Mouse (Mus musculus): ENCODE data around the gene Olfr1132.
"Not testable (repeated sequence)": the region's sequence is repeated elsewhere in the genome, so short reads cannot be mapped to it uniquely, and the experiment has no call there.

Gene Olfr1132

DNA sequence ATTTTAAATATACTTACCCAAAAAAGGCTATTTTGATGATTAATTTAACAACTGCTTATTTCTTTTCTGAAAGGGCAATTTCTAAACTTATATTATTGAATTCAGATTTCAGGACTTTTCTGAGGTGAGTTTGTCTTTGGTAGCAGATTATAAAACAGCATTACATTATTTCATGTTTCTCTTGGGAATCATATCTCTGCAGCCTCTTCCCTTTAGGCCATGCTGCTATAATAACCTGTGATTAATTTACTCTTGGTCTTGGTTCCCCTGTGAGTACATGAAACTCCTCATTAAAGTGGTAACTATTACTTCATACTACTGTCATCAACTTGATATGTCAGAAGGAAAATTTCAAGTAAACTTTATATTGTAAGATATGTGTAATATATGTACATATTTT is at the start of gene Olfr1132:
Gene Olfr1132, minus strand, starts transcription at position 101 of the 400 bp plus-strand sequence.
- DNase-seq (ENCODE audit: low spot score in 2 of 2): no peak

DNA sequence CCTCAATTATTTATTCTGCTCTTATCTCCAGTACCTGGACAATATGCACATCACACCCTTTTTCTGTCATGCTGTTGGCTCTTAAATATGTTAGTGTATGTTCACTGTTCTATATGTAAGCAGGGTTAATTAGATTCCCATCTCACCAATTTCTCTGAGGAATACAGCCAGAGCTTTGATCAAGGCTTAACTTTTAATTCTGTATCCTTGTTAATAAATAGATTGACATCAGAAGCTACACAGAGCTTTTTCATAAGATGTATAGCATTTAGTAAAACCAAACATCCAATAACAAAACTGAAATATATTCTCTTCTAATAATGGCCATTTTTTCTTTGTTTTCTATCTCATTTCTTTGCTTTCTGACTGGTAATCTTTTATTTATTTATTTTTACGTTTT is 36.2 kb upstream of the Olfr1132 start, which contains the start of gene Olfr1135:
Gene Olfr1135, minus strand, starts transcription at position 101 of the 400 bp plus-strand sequence.
- no peak for DNase-seq (ENCODE audit: low spot score in 2 of 2)

DNA sequence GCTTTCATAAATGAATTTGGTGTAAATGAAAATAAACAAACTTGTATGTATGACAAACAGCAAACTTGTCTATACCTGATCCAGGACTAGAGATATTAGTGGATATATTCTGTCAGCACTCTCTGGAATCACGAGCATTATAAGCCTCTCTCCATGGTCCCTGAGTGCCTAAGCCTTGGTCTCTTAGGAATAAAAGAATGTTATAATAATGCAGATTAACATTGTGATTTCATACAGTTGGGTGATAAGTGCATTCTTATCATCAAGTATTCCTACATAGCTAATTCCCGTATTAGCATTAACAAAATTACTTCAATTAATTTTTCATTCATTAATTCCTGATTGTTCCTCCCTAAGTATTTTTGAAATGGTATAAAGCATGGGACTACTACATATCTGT is 21.0 kb upstream of the Olfr1132 start, which contains the start of gene Olfr1134:
Gene Olfr1134, minus strand, starts transcription at position 101 of the 400 bp plus-strand sequence.
- no peak for DNase-seq (ENCODE audit: low spot score in 2 of 2)

DNA sequence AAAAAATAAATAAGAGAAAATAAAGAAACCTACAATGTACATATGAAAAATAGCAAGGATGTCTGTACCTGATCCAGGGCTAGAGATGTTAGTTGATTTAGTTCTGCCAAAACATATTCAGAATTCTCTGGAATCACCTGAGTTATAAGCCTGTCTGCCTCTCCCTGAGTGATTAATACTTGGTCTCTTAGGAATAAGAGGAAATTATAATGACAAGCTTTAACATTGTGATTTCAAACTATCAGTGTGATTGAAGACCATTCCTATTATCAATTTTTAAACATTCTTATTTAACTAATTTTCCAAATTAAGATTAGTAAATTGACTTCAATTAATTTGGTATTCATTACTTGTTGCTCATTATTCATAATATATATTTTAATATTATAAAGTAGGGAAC is 9.9 kb upstream of the Olfr1132 start, which contains the start of gene Olfr1133:
Gene Olfr1133, minus strand, starts transcription at position 101 of the 400 bp plus-strand sequence.
- DNase-seq (ENCODE audit: low spot score in 2 of 2): no peak

DNA sequence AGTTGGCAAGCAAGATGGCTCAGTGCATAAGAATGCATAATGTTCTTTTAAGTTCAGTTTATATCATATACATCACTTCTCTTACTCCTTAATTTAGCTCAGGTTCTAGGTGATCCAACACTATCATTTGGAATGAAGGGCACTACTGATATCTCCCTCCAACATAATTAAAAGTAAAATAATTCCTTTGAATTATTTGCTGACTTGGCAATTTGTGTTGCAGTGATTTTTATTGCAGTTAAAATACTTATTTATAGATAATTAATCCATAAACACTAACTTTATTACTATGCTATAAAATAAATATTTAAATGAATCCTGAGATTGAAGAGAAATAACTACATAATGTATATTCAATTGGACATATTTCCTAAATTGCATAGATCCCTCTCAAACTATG is 5.1 kb upstream of the Olfr1132 start:
- no peak for DNase-seq (ENCODE audit: low spot score in 2 of 2)

DNA sequence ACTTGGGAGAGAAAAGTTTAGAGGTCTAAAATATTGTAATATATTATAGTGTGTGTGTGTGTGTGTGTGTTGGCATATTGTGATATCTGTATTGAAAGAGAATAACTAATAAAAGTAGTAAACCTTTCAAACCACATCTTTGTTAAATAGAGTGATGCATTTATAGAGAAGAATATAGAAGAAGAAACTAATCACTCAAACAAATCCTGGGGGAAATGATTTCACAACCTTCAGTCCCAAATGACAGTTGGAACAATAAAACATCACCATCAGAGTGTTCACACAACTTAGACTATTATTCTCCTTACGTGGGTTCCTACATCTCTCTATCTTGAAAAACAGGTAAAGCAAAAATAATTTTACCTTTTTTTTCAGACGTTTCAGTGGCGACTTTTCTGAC is 10.5 kb downstream of the Olfr1132 start, which contains the start of gene Olfr1131:
Gene Olfr1131, plus strand, starts transcription at position 301 of the 400 bp plus-strand sequence.
- no peak for DNase-seq (ENCODE audit: low spot score in 2 of 2)

DNA sequence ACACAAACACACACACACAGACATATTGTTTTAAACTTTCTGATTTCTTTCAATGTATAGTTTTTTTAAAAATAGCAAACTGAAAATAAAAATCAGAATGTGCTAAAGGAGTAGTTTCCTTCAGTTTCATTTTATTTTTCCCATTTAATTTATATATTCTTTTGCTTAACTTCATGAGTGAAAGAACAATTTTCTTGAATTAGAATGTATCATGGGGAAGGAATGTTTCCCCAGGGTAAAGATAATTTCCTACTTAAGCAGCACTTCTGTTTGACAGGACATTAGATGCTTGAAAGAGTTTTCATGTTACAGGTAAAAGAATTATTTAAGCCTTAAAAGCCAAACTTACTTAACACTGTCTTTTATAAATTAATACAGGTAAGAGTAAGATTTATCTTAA is 31.4 kb downstream of the Olfr1132 start, which contains the start of gene Olfr1130:
Gene Olfr1130, plus strand, starts transcription at position 301 of the 400 bp plus-strand sequence.
- not testable (repeated sequence) for DNase-seq (ENCODE audit: low spot score in 2 of 2)

Data from frontal cortex, postnatal 10 days (tissue).